Mouse (Mus musculus): ENCODE results near the gene Rad51c. TPM values are rescaled to one million over a fixed set of nuclear protein-coding genes. Genes with fewer than 3 reads are reported as not detected.
"Not testable (repeated sequence)": the region's sequence is repeated elsewhere in the genome, so short reads cannot be mapped to it uniquely, and the experiment has no call there.

The Rad51c gene
- total RNA-seq, 2 experiments from 2014 or later, result 4.1 to 4.7 TPM

- no peak for DNase-seq (ENCODE audit: low spot score in 2 of 2)
Observed at GRCm38 (mm10) chr11:87432933-87433669, 28.3 kb upstream of the Rad51c start.

- no peak for DNase-seq (ENCODE audit: low spot score in 2 of 2)
Observed at GRCm38 (mm10) chr11:87432447-87432846, 27.7 kb upstream of the Rad51c start.

GRCm38 (mm10) chr11:87431813-87432212, 27.1 kb upstream of the Rad51c start:
- DNase-seq (ENCODE audit: low spot score in 2 of 2), result not testable (repeated sequence)

GRCm38 (mm10) chr11:87430374-87430773, 25.6 kb upstream of the Rad51c start:
- no peak for DNase-seq (ENCODE audit: low spot score in 2 of 2)

- DNase-seq (ENCODE audit: low spot score in 2 of 2), result no peak
Observed at GRCm38 (mm10) chr11:87429363-87429762, 24.6 kb upstream of the Rad51c start.

- DNase-seq (ENCODE audit: low spot score in 2 of 2), result no peak
Observed at GRCm38 (mm10) chr11:87428051-87428673, 23.4 kb upstream of the Rad51c start.

GRCm38 (mm10) chr11:87427273-87428050, 22.7 kb upstream of the Rad51c start:
- no peak for DNase-seq (ENCODE audit: low spot score in 2 of 2)

- DNase-seq (ENCODE audit: low spot score in 2 of 2), result peak; percentile 82 to 87
Observed at GRCm38 (mm10) chr11:87426450-87427250, 21.9 kb upstream of the Rad51c start.

GRCm38 (mm10) chr11:87426121-87426449, 21.3 kb upstream of the Rad51c start:
- no peak for DNase-seq (ENCODE audit: low spot score in 2 of 2)

- no peak for DNase-seq (ENCODE audit: low spot score in 2 of 2)
Observed at GRCm38 (mm10) chr11:87423551-87424325, 19.0 kb upstream of the Rad51c start.

GRCm38 (mm10) chr11:87422511-87423340, 18.0 kb upstream of the Rad51c start:
- peak; percentile 88 to 89 for DNase-seq (ENCODE audit: low spot score in 2 of 2)

GRCm38 (mm10) chr11:87421760-87422201, 17.0 kb upstream of the Rad51c start:
- no peak for DNase-seq (ENCODE audit: low spot score in 2 of 2)

- DNase-seq (ENCODE audit: low spot score in 2 of 2), result no peak
Observed at GRCm38 (mm10) chr11:87420861-87421260, 16.1 kb upstream of the Rad51c start.

GRCm38 (mm10) chr11:87416120-87416519, 11.4 kb upstream of the Rad51c start:
- no peak for DNase-seq (ENCODE audit: low spot score in 2 of 2)

- not testable (repeated sequence) for DNase-seq (ENCODE audit: low spot score in 2 of 2)
Observed at GRCm38 (mm10) chr11:87413412-87413811, 8.7 kb upstream of the Rad51c start.

- peak; percentile 97 to 98 for DNase-seq (ENCODE audit: low spot score in 2 of 2)
Observed at GRCm38 (mm10) chr11:87404111-87404853, 472 bp downstream of the Rad51c start.

GRCm38 (mm10) chr11:87398402-87398801, 6.4 kb downstream of the Rad51c start:
- DNase-seq (ENCODE audit: low spot score in 2 of 2), result no peak

- peak; percentile 48 to 74 for DNase-seq (ENCODE audit: low spot score in 2 of 2)
Observed at GRCm38 (mm10) chr11:87393855-87394254, 10.9 kb downstream of the Rad51c start.

GRCm38 (mm10) chr11:87385676-87386075, 19.1 kb downstream of the Rad51c start:
- DNase-seq (ENCODE audit: low spot score in 2 of 2), result no peak

All from layer of hippocampus, postnatal 10 days (tissue).